Mouse (Mus musculus): ENCODE measurements around the gene Gm7358. TPM values are rescaled to one million over a fixed set of nuclear protein-coding genes. Genes with fewer than 3 reads are reported as not detected.
"Not testable (repeated sequence)": the region's sequence is repeated elsewhere in the genome, so short reads cannot be mapped to it uniquely, and the experiment has no call there.

Gene Gm7358
- not detected for total RNA-seq (2021)
- long read RNA-seq, experiment 1: 0 reads
- long read RNA-seq, experiment 2: 0 reads

DNA sequence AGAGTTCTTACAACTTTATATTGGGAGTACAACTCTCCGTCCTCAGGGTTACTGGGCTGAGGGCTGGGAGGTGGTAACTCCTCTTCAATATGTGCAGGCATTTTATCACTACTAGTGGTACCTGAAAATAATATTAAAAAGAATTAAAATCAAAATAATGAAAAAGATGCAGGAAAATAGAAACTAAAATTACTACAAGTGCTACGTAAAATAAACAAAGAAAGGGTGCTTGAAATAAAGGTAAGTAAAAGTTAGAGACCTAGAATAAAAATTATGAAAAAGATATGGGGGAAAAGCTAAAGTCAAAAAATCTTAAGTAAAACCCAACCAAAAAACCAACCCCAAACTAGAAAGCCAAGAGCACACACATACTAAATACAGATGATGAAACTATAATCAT is at the start of gene Gm7358:
Gene Gm7358, minus strand, starts transcription at position 101 of the 400 bp plus-strand sequence.
- DNase-seq: not testable (repeated sequence)

DNA sequence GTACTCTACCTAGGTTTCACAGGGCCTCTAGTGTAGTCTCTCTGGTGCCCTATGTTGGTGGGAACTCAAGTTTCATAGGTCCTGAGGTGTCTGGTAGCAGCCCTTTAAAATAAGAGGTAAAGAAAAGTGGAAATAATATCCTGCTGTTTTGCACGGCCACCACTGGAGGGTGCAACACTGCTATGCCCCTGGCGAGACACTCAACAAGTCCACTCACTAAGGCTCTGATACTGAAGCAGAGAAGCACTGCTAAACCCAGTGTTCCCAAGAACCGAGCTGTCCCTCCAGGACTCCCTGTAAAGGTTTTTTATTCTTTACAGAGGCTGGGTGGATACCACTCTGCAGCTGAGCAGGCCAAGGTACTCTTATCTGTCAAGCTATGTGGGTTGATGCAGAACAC is 43.7 kb upstream of the Gm7358 start:
- DNase-seq: peak; percentile 9

GRCm38 (mm10) chr17:14101446-14101980 is 42.2 kb upstream of the Gm7358 start:
- DNase-seq: peak; percentile 28

DNA sequence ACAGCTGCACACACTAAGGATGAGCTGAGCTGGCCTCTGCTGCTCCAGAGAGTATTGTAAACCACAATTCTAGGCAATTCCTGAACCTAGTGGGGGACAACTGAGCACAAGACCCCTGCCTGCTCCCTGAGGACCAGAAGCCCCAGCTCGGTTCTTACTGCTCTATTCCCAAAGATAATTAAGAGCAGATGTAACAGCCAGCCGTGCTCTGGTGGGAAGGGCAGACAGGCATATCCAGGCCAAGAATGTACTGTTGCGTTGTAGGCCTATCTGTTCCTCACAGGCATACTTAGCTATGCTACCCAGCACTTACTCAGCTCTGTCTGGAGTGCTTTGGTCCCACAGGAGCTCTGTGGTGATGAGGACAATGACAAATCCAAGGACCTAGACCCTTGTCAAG is 40.6 kb upstream of the Gm7358 start:
- not testable (repeated sequence) for DNase-seq

DNA sequence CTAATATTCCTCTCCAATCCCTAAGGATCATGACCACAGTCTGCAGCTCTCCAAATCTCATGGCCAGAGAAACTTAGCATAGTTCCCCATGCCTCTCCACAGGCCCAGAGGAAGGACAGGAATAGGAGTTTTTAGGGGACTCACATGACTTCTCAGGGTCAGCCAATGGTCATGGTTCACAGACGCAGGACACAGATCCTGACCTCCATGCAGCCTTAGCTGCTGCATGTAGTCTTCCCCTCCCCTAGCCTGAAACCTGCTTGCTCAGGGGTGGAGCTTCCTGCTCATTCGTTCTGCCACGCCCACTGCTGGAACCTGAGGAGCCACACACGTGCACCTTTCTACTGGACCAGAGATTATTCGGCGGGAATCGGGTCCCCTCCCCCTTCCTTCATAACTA is 34.8 kb upstream of the Gm7358 start:
- DNase-seq: not testable (repeated sequence)

DNA sequence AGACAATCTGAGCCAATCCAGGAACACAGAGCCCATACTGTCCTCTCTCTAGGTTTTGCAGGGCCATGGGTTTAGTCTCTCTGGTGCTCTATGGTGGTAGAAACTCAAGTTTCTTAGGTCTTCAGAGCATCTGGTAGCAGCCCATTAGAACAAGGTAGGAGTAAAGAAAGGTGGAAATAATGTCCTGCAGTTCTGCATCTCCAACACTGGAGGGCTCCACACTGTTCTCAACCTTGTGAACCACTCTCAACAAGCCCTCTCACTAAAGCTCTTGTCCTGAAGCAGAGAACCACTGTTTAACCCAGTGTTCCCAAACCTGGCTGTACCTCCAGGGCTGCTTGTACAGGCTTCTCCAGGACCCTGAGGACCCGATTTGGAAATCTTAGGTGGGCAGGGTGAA is 27.3 kb upstream of the Gm7358 start:
- not testable (repeated sequence) for DNase-seq

GRCm38 (mm10) chr17:14041880-14042279 is 17.5 kb downstream of the Gm7358 start:
- DNase-seq: not testable (repeated sequence)

DNA sequence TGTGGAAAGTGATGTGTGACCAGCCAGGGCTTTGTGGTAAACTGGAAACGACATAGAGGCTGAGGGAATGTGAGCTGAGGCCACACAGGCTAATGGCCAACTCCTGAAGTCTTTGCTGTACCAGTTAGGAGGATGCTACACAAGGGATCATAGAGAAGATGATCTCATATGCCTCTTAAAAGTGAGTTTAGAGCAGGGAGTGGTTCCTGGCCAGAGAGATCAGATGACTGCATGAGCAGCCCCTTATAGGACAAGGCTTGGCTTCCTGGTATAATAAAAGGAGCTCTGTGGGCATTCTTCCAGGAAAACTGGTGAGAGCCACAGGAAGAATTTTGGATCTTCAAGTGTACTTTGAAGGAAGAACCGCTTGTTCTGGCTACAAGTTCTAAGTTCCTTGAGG is 22.3 kb downstream of the Gm7358 start:
- DNase-seq: not testable (repeated sequence)

- DNase-seq: not testable (repeated sequence)
These were observed 23.2 kb downstream of the Gm7358 start for GRCm38 (mm10) chr17:14036113-14036512.

Other genes with a start within 250 kb of the Gm7358 start
- gene Gm7168, start 111.2 kb downstream of the Gm7358 start, total RNA-seq (2021): not detected
- not detected for gene Gm7356, start 55.8 kb downstream of the Gm7358 start, total RNA-seq (2021)
- gene Dact2, start 144.8 kb upstream of the Gm7358 start, total RNA-seq (2021): 1 to 10 TPM; 2.5 to 2.8 TPM
- gene Smoc2, start 220.0 kb upstream of the Gm7358 start, total RNA-seq (2021): 10 to 100 TPM; 31.8 to 39.5 TPM